Mouse (Mus musculus): Measurements from ENCODE around the gene Slc39a1. TPM values are rescaled to one million over a fixed set of nuclear protein-coding genes. Genes with fewer than 3 reads are reported as not detected.

Slc39a1 gene
- 10 to 100 TPM; 38.8 to 43.0 TPM for total RNA-seq (2021)
- long read RNA-seq, experiment 1, transcript Slc39a1-201 (4 exons, 2,364 nt), result major isoform, 8 of 10 reads
- long read RNA-seq, experiment 1, partial matches to known transcripts, result 1 of 10 reads
- long read RNA-seq, experiment 1, other reads (novel, unspliced or antisense), result 1 of 10 reads
- long read RNA-seq, experiment 2, transcript Slc39a1-201 (4 exons, 2,364 nt), result major isoform, 11 of 12 reads
- long read RNA-seq, experiment 2, partial matches to known transcripts, result 1 of 12 reads
- long read RNA-seq, experiment 2, other reads (novel, unspliced or antisense), result 0 of 12 reads

GRCm38 (mm10) chr3:90247960-90248745 lies at the start of gene Slc39a1:
Slc39a1 (plus strand) TSS chr3:90248172.
- DNase-seq (ENCODE audit: extremely low spot score in 1 of 2, low spot score in 2 of 2), result peak; percentile 88 to 90
- intact Hi-C loops (cut with DNase I), result loop anchor here (2.0 kb wide), 1 partner anchor 17 kb away; the partner anchor contains the start of gene Jtb
- peak within 1 kb of the TSS; percentile 91 for H3K4me3 ChIP-seq
- no peak for TF ChIP-seq CTCF (IDR thresholded peaks at IDR 0.05)
- H3K27ac ChIP-seq, result peak within 1 kb of the TSS; percentile 91

GRCm38 (mm10) chr3:90202884-90203283 lies 45.1 kb upstream of the Slc39a1 start:
- intact Hi-C loops (cut with DNase I), result no loop called here

GRCm38 (mm10) chr3:90203619-90204018 lies 44.4 kb upstream of the Slc39a1 start:
- TF ChIP-seq CTCF (IDR thresholded peaks at IDR 0.05), result no peak
- H3K27ac ChIP-seq, result no peak overlapping the region
- H3K4me3 ChIP-seq, result no peak overlapping the region
- DNase-seq (ENCODE audit: extremely low spot score in 1 of 2, low spot score in 2 of 2), result no peak
- intact Hi-C loops (cut with DNase I), result no loop called here

More at GRCm38 (mm10) chr3:90202884-90203283, 45.1 kb upstream of the Slc39a1 start:
- Histone ChIP-seq H3K4me3 (no peak overlapping the region), H3K27ac (no peak overlapping the region)
- DNase-seq (ENCODE audit: extremely low spot score in 1 of 2, low spot score in 2 of 2), result no peak
- no peak for TF ChIP-seq CTCF (IDR thresholded peaks at IDR 0.05)

- Histone ChIP-seq H3K4me3 (no peak overlapping the region), H3K27ac (no peak overlapping the region)
- TF ChIP-seq CTCF (IDR thresholded peaks at IDR 0.05), result no peak; the same call in 1 of the 2 replicates
- intact Hi-C loops (cut with DNase I), result no loop called here
- DNase-seq (ENCODE audit: extremely low spot score in 1 of 2, low spot score in 2 of 2), result no peak
Measured at GRCm38 (mm10) chr3:90204582-90204981, 43.4 kb upstream of the Slc39a1 start.

- no peak for DNase-seq (ENCODE audit: extremely low spot score in 1 of 2, low spot score in 2 of 2)
- no peak for TF ChIP-seq CTCF (IDR thresholded peaks at IDR 0.05)
- H3K4me3 ChIP-seq, result no peak overlapping the region
- intact Hi-C loops (cut with DNase I), result no loop called here
- no peak overlapping the region for H3K27ac ChIP-seq
Measured at GRCm38 (mm10) chr3:90208662-90209061, 39.3 kb upstream of the Slc39a1 start.

GRCm38 (mm10) chr3:90209908-90210566 lies 37.9 kb upstream of the Slc39a1 start:
- Histone ChIP-seq H3K27ac (no peak overlapping the region), H3K4me3 (no peak overlapping the region)
- no peak for DNase-seq (ENCODE audit: extremely low spot score in 1 of 2, low spot score in 2 of 2)
- intact Hi-C loops (cut with DNase I), result loop anchor here (5.0 kb wide), 2 partner anchors 93 to 128 kb away; no protein-coding TSS in a partner anchor
- TF ChIP-seq CTCF (IDR thresholded peaks at IDR 0.05), result no peak

GRCm38 (mm10) chr3:90211475-90212398 lies 36.2 kb upstream of the Slc39a1 start:
- intact Hi-C loops (cut with DNase I), result loop anchor here (5.0 kb wide), 2 partner anchors 94 to 129 kb away; no protein-coding TSS in a partner anchor
- peak overlapping the region; percentile 71 for H3K4me3 ChIP-seq
- no peak for DNase-seq (ENCODE audit: extremely low spot score in 1 of 2, low spot score in 2 of 2)
- TF ChIP-seq CTCF (IDR thresholded peaks at IDR 0.05), result no peak
- H3K27ac ChIP-seq, result no peak overlapping the region

GRCm38 (mm10) chr3:90212723-90213122 lies 35.2 kb upstream of the Slc39a1 start:
- H3K27ac ChIP-seq, result peak overlapping the region; percentile 97
- DNase-seq (ENCODE audit: extremely low spot score in 1 of 2, low spot score in 2 of 2), result no peak
- H3K4me3 ChIP-seq, result peak overlapping the region; percentile 71
- TF ChIP-seq CTCF (IDR thresholded peaks at IDR 0.05), result no peak
- intact Hi-C loops (cut with DNase I), result loop anchor here (5.0 kb wide), 2 partner anchors 95 to 130 kb away; no protein-coding TSS in a partner anchor

- Histone ChIP-seq H3K4me3 (peak within 1 kb of the TSS; percentile 71), H3K27ac (peak within 1 kb of the TSS; percentile 97)
- intact Hi-C loops (cut with DNase I), result loop anchor here (5.0 kb wide), 2 partner anchors 96 to 131 kb away; no protein-coding TSS in a partner anchor
- TF ChIP-seq CTCF (IDR thresholded peaks at IDR 0.05), result no peak
- DNase-seq (ENCODE audit: extremely low spot score in 1 of 2, low spot score in 2 of 2), result peak; percentile 87 to 89
Measured at GRCm38 (mm10) chr3:90213377-90213866, 34.5 kb upstream of the Slc39a1 start, which contains the start of the genes Rps27 and Rab13. Rps27 (minus strand) TSS chr3:90213651. Rab13 (plus strand) TSS chr3:90213695.

- no peak for TF ChIP-seq CTCF (IDR thresholded peaks at IDR 0.05)
- DNase-seq (ENCODE audit: extremely low spot score in 1 of 2, low spot score in 2 of 2), result no peak
- intact Hi-C loops (cut with DNase I), result loop anchor here (5.0 kb wide), 2 partner anchors 97 to 132 kb away; no protein-coding TSS in a partner anchor
Measured at GRCm38 (mm10) chr3:90213956-90214684, 33.9 kb upstream of the Slc39a1 start.

More at GRCm38 (mm10) chr3:90213956-90214684, 33.9 kb upstream of the Slc39a1 start:
- H3K27ac ChIP-seq, result peak overlapping the region; percentile 97
- peak overlapping the region; percentile 71 for H3K4me3 ChIP-seq

Measured in left cerebral cortex, adult 2 months (tissue).